Mouse (Mus musculus) brain, adult 2 months (tissue): Measurements from ENCODE around the gene Fto.

Source experiments
- DNase-seq: peaks from one replicate; pipeline ENCODE4 v3.0.0; 2011; ENCODE audit warnings: low read depth, low spot score

Gene Fto

DNA sequence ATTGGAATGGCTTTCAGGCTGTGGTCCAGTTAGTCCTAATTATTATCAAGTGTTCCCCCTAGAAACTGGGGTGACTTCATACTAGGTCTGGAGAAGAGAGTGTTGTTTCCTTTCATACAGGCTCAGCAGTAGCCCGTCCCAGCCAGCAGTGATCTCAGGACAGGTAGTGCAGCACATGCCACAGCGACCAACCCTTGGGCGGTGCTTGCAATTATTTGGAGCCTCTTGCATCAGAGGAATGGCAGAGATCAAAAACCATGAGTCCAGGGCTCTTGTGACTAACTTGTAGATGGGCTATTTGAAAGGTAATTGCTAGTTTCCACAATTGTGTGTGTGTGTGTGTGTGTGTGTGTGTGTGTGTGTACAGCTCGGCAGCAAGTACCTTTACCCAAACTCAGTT is 247.9 kb downstream of the Fto start:
- no peak for DNase-seq

DNA sequence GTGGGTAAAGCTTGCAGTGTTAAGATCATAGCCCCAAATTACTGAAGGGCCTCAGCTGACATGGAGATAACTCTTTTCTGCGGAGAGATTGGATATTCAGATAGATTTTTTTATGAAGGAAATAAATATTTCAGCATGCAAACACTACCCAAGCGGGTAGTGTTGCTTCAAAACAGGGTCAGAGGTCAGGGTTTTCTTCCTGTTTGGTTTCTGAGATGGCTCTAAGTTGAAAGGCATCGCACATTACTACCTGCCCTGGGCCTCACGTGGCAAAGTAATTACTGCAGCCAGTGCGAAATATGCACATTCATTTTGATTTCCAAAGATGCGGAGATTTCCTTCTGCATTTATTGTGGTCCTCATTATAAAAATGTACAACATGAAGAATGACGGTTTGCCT is 249.3 kb downstream of the Fto start:
- no peak for DNase-seq

DNA sequence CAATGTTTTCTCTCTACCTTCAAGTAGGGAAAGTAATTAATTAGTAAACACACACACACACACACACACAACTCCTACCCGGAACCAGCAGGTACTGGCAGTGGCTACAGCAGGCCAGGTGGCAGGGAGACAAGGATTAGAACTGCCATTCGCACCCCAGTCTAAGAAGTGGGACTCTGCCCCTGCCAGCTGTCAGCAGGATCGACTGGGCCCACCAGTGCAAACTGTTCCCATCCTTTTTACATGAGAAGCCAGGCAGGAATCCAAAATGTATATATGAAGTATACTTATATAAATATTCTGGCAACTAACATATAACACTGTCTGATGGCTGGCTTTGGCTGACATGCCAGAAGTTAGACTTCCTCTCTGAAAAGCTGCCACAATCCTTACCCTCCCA is 250.0 kb downstream of the Fto start:
- DNase-seq, result peak; percentile 76

DNA sequence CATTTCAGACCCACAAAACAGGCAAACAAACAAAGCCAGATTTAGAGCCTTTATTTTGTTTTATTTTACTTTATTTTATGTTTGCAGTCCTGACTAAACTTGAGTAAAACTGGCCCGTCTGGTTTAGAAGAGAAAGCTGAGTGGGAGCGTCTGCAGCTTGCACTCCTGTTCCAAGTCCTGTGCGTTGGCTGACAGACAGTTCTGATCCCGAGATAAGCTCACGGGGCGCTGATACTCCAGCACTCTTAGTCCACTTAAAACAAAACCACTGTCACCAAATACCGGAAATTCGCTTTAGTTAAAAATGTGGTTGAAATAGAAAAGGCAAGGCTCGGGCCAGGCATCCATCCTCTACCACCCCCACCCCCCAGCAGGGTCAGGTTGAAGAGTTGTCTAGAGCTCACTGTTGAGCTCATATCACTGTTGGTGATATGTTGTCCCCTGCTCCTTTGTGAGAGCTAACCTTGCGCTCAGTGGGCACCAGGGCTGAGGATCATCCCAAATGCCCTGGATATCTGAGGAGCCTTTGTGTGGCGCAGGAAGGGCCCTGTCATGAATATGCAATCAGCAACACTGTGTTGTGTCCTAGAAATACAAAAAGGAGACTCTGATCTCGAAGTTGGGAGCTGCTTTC is 252.7 kb downstream of the Fto start:
- DNase-seq, result peak; percentile 70

DNA sequence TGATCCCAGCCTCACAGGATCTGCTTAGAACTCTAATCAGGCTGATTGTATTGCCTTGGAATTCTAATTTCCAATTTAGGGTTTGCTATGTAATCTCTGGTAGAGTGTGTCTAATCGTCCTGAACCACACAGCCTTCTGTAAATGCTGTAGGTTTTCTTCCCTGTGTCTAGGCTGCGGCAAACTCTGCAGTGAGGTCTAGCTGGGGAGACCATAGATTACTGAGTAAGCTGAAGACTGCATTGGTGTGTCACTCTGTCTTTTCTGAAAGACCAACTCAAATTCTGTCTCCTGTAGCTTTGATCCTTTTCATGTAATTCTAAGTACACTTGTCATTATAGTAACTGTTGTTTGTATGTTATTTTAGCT is 253.2 kb downstream of the Fto start:
- DNase-seq, result no peak

DNA sequence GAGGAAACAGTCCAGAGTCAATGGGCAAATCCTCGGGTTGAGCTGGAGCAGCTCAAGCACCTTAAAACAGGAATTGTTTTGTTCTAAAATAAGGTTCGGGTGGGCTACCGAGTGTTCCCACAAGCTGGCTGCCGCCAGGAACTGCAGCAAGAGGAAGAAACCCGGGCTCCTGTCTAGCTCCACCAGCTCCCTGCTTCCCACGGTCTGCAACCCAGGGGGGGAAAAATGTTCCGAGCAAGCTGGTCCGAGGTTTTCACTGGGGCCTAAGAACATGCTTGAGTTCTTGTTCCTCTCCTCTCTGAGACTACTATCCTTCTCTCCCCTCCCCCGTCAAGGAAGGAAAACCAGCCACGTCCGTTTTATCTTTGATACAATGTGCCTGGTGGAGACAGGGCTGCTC is 256.5 kb downstream of the Fto start:
- peak; percentile 39 for DNase-seq

DNA sequence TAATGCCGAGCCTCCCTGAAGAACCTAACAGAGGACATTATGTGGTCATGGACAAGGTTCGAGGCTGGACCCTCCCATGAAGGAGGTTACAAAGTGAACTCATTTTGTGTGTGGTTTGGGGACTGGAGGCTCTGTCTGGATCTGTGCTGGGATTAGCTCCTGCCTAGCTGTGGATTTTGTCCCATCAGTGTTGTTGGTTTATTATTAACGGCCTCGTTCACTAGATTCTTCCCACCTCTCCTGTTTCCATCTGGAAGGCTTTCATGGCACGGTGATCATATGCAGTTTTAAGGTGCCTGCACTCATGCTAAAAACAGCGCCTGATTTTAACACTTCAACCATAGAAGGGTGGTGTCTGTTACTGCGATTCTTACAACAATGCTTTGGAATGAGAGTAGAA is 257.5 kb downstream of the Fto start:
- no peak for DNase-seq

DNA sequence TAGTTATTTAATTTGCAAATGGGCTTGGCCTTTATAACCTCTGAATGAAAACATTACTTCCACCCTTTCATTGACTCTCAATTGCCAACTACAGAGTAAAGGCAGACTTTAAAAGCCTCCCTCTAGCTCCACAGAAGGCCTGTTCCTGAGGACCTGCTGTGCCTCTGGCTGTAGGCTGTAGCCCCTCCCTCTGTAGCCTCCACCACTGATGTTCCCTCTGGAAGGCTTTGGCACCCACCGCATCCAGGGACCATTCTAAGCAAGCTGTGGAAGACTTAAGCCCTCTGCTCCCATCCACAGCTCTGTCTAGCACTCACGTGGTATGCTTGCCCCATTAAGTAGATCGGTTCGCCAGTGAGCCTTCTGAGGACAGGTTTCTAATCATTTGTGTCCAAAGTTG is 258.7 kb downstream of the Fto start:
- DNase-seq, result no peak

DNA sequence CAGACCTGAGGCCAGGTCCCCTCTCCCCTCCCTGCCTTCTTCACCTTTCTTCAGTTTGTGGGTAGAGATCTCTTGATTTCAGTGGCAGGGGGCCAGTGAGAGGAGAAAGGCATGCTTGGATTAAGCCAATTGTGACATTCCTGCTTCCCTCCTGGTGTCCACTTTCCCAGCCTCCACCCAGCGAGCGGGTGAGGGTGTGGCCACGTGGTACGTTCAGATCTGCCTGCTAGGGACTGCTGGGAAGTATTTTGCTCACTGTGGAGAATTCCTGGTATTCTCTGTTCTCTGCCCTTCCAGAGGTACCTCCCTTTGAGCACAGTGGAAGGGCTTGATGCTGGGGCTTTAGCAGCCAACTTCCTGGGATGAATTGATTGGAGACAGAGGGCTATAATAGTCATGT is 259.3 kb downstream of the Fto start:
- no peak for DNase-seq

DNA sequence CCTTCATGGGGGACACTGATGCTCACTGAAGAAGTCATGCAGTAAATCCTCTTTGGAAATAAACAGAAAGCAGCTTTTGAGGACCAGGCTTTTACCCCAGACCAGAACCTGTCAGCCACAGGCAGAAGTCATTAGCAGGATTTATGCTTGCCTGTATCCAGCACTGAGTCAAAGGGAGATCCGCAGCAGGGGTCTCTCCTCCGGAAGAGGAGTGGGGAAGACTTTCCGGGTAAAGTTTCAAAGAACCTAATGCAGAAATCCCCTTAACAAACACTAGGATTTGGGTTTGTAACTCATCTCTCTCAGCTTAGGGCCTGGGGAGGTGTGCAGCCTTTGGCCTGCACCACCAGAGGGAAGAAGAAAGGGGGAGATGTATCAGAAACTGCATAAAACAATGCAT is 262.3 kb downstream of the Fto start:
- no peak for DNase-seq

DNA sequence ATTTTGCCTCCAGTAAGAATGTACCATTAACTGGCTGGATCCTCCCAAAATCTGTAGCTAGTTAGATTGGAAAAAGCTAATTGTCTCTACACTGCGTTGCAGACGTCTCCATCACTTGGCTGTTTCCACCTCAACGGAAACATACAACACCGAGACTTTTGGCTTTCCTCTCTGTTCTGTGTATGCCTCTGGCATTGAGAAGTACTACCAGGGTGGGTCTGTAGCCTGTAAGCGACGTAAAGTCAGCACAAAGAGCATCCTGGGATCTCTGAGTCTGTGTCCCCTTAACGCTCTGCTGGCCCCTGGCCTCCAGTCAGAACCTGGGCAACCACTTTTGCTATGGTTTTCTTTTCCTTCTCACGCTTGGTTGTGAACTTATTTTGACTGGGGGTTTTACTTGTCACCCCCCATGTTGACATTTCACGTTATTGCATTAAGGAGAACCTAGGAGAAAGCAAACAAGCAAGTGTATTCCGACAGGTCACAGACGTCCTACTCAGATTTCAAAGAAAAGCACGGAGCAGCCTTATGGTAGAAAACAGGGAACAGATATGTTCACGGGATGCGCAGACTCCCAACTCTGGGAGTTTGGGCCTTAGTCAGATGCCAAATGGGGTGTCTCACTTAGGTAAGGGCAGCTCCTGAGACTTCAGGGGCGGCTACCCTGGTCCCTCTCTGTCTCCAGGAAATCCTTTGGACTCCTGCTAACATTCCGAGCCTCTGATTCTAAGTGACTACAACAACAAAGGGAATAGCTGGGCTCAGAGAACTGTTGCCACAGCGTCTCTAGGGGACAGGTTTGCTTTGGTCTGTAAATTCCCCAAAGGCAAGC is 263.0 kb downstream of the Fto start:
- DNase-seq, result no peak

DNA sequence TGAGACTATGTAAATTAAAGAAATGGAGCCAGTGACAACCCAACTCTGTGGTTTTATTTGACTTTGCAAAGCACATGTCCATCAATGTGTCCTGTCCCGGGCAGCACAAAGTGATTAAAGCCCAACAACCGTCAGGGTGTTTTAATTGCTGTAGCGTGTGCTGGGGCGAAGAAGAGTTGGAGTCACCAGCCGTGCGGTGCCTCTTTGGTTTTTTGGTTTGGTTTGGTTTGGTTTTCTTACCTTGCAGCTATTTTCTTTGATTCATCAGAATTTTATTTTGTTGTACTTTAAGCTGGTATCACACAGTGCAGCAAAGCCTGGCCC is 263.6 kb downstream of the Fto start:
- no peak for DNase-seq

DNA sequence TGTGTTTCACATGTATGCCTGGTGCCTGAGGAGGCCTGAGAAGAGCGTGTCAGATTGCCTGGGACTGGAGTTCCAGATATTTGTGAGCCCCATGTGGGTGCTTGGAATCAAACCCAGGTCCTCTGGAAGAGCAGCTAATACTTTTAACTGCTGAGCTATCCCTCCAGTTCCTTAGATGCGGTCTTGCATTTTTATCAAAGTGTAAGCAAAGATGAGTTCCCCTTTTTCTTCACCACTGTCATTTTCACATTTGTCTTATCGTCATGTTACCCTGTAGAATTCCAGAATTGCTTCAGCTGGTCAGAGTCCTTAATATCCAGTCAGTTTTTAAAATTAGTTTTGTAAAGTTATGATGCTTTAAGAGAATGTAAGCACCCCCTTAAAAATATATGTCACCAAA is 264.3 kb downstream of the Fto start:
- DNase-seq, result no peak

DNA sequence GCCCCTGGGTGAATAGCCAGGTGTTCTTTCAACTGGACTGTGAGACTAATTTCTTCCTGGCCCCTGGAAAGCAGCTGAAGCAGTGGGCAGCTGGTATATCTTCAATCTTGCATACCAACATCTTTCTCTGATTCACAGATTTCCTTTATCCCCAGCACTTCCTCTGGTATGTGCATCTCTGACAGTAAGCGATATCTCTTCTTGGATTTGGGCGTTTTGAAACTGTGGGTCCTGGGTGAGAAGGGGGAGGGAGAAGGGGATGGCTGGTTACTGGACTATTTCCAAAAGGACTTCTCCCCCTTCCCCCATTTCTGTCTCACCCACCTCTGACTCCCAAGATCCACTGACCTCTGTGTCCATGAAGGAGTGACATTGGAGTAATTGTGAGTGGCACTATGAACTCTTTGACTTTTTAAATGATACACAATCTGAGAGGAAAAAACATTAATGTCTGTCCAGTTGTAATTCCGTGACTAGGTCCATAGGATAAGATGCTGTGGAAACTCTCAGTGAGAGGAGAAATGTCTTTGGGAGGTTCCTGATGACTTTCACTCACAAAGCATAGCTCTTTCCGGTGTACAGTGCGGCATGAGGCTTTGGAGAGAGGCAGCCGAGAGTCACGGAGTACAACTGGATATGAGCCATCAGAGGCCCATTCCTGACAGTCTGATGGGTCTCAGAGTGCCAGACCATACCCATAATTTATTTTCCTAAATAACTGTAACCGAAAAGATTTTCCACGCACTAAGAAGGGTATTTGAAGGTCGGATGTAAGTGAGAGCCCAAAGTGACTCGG is 271.5 kb downstream of the Fto start:
- no peak for DNase-seq

DNA sequence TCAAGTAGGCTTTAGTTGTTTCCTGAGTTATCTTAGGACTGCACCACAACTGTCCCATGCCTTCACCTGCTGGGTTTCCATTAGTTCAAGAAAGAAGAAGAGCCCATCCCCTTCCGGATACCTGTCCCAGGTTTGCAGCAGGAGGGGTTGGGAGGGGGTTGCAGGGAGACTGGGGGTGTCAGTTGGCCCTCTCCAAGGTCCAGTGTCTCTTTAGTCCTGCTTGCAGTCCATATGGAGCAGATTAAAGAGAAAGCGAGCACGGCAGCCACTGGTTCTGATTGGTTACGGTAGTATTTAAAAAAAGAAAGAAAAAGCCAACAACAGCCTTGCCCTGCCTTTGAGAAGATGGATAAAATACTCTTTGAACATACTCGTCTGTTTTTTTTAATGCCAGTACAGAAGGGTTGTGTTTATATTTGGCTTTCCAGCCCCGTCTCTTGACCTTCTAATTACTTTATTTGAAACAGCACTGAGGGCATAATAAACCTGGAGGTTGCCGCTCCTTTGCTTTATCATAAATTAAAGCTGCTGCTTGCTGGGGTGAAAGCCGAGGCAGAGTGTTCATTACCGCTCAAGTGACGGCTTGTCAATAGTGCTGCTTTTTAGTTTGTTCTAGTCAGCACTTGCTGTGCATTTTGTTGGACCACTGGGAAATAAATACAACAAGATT is 279.2 kb downstream of the Fto start:
- DNase-seq, result no peak

DNA sequence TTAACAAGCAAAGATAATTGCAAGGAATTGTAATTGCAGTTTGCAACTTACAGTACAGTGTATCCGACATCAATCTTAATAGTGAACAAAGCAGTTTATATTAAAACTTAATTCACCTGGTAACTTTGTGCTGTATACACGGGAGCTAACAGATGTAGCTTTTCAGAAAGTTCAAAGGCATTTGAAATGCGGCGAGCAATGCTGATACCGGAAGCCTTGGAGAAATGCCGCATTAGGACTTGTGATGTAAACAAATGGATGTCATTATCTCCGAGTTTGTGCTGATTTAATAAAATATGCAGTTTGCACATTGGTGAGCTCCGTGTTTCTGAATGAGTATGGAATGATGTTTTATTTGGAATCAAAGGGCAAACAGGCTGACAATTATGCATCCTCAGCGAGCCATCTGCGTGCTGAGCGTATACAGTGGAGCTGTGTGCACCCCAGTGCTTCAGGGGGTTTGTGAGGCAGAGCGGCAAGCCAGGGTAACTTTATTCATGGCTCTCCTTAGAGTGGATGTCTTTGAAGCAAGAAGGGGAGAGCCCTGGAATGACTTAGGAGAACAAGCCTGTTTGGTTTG is 280.0 kb downstream of the Fto start:
- no peak for DNase-seq

DNA sequence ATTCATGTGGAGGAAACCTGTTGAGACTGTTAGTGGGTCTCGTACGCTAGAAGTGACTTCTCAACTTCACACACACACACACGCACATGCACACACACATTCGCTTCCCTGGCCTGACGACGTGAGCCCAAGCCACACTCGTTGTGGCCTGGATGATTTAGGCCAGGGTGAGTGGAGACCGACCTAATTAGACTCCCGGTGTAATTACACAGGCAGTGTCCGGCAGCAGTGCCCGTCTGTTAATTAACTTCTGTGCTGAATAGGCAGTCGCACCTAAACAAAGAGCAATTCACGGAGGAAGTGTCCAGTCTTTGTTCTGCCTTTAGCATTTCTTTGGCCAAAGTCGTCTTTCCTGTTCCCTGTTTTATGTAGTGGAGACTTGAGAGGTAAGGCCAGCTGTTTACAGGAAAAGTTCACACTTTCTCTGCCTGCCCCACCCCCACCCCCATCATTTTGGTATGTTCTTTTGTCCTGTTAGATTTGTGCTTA is 286.1 kb downstream of the Fto start:
- DNase-seq, result no peak

DNA sequence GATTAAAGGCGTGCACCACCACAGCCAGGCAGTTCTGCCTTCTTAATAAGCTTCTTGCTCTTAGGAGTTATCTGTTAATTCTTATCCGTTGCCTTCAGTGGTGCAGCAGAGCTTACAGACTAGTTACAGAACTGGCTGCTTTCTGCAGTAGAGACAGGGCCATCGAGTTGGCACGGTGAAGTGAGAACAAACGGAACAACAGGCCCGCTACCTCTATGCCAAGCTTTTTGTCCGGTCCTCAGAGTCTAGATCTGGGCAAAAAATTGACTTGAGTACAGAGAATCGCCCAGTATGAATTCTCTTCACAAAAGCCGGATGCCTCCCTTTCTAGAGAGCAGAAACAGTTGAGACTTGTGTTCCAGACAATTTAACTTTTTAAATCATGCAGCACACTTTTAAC is 290.4 kb downstream of the Fto start:
- peak; percentile 67 for DNase-seq

DNA sequence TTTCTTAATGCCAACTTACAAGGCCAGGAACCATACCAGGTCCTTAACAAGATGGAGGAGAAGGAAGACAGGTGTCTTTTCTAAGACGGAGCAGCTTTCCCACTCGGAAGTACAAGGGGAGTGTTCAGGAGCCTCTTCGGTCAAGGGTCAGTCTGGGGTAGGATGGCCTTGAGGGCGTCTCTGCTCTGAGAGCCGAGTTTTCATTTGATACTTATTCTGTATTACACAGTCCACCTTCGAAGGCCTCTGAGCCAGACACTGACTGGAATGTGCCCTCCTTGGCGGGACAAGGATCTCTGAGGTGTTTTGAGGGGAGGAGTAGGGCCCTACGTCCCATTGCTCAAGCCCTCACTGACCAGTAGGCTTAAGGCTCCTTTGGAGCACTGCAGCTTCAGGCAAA is 292.6 kb downstream of the Fto start:
- no peak for DNase-seq

DNA sequence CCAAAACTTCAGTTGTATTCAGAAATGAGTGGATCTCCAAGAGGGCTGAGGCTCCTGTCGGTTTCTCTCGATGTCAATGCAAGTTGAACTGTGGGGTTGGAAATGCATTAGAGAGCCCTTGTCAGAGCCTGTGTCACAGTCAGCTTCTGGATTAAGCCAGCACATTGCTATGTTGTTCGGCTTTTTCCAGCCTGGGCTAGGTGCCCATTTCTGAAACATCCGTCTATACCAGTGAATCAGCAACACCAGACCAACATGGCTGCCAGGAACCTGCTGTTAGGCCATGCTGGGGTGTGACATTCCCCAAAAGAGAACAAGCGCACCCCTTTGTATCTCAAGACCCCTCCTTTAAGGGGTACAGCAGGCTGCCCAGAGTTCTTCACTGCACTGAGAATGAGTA is 293.8 kb downstream of the Fto start:
- peak; percentile 82 for DNase-seq

DNA sequence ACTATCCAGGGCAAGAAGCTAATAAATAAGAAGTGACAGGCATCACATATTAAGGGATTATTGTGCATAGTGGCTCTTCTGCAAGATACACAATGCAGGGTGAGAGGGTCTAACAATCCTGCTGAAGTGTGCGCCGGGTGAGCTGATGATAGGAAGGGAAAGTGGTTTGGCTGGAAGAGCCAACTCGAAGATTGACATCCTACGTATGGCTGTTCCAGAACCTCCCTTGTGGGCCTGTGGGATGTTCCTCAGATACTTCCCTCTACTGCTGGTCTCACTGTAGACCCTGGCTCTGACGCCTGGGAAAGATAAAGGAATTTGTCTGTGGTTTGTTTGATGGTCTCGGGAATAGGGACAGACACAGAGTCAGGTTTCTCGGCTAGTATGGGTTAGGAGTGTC is 297.9 kb downstream of the Fto start:
- DNase-seq, result no peak
